Mouse (Mus musculus): ENCODE measurements around the gene Mastl. TPM values are rescaled to one million over a fixed set of nuclear protein-coding genes. Genes with fewer than 3 reads are reported as not detected.
A peak's percentile ranks its signal among the peaks of the same experiment; 100 is the strongest.

Gene Mastl
- polyA plus RNA-seq, 1 experiment from 2014 or later, result 5.2 TPM

GRCm38 (mm10) chr2:23068894-23069744, 86.7 kb downstream of the Mastl start:
- 0% methylated on average over 50 of the region's 50 CpGs for WGBS (ENCODE audit: insufficient replicate concordance)
- no peaks in the 10 kb centered on the region for H3K36me3 ChIP-seq (ENCODE audit: control insufficient read depth, insufficient read depth)
- no peaks in the 10 kb centered on the region for H3K9me3 ChIP-seq (replicated peaks; ENCODE audit: control insufficient read depth, low read length)
- peak overlapping the region; percentile 92 for H3K27ac ChIP-seq (ENCODE audit: low read length)
- peak overlapping the region; percentile 72 for H3K9ac ChIP-seq (ENCODE audit: low read depth, low read length)
- H3K4me2 ChIP-seq (ENCODE audit: low read depth, low read length), result peak overlapping the region; percentile 79
- no peaks in the 10 kb centered on the region for H3K27me3 ChIP-seq (ENCODE audit: control insufficient read depth, insufficient read depth, low read depth, low read length)
- ATAC-seq (ENCODE audit: low read depth), result peak; percentile 90
- H3K4me1 ChIP-seq (ENCODE audit: control insufficient read depth, low read depth, low read length), result no peaks in the 10 kb centered on the region; the same call in none of the 2 replicates
- peak overlapping the region; percentile 88 for H3K4me3 ChIP-seq (ENCODE audit: low read depth, low read length)

- ATAC-seq (ENCODE audit: low read depth), result peak; percentile 52
- WGBS (ENCODE audit: insufficient replicate concordance), result under 1% methylated on average over 21 of the region's 21 CpGs
- peak overlapping the region; percentile 92 for H3K27ac ChIP-seq (ENCODE audit: low read length)
Observed at GRCm38 (mm10) chr2:23068370-23068737, 87.5 kb downstream of the Mastl start.

GRCm38 (mm10) chr2:23067552-23068369, 88.1 kb downstream of the Mastl start, which contains the start of gene Acbd5:
Gene Acbd5, plus strand, starts transcription at chr2:23068167.
- H3K27me3 ChIP-seq (ENCODE audit: control insufficient read depth, insufficient read depth, low read depth, low read length), result no peaks in the 10 kb centered on the region
- no peaks in the 10 kb centered on the region for H3K36me3 ChIP-seq (ENCODE audit: control insufficient read depth, insufficient read depth)
- no peaks in the 10 kb centered on the region; the same call in none of the 2 replicates for H3K4me1 ChIP-seq (ENCODE audit: control insufficient read depth, low read depth, low read length)
- no peaks in the 10 kb centered on the region for H3K9me3 ChIP-seq (replicated peaks; ENCODE audit: control insufficient read depth, low read length)
- peak within 1 kb of the TSS; percentile 88 for H3K4me3 ChIP-seq (ENCODE audit: low read depth, low read length)
- peak; percentile 90 for ATAC-seq (ENCODE audit: low read depth)
- H3K9ac ChIP-seq (ENCODE audit: low read depth, low read length), result peak within 1 kb of the TSS; percentile 72
- WGBS (ENCODE audit: insufficient replicate concordance), result 2% methylated on average over 34 of the region's 34 CpGs
- H3K4me2 ChIP-seq (ENCODE audit: low read depth, low read length), result peak within 1 kb of the TSS; percentile 79
- H3K27ac ChIP-seq (ENCODE audit: low read length), result peak within 1 kb of the TSS; percentile 92

More at GRCm38 (mm10) chr2:23068370-23068737, 87.5 kb downstream of the Mastl start:
- Histone ChIP-seq H3K4me3 (ENCODE audit: low read depth, low read length) (peak overlapping the region; percentile 88), H3K4me1 (ENCODE audit: control insufficient read depth, low read depth, low read length) (no peaks in the 10 kb centered on the region; the same call in none of the 2 replicates), H3K9me3 (replicated peaks; ENCODE audit: control insufficient read depth, low read length) (no peaks in the 10 kb centered on the region), H3K36me3 (ENCODE audit: control insufficient read depth, insufficient read depth) (no peaks in the 10 kb centered on the region), H3K27me3 (ENCODE audit: control insufficient read depth, insufficient read depth, low read depth, low read length) (no peaks in the 10 kb centered on the region), H3K9ac (ENCODE audit: low read depth, low read length) (peak overlapping the region; percentile 72), H3K4me2 (ENCODE audit: low read depth, low read length) (peak overlapping the region; percentile 79)

Other genes starting within 250 kb of the Mastl start
- gene Abi1, start 115.8 kb downstream of the Mastl start, polyA plus RNA-seq (2015; fragmentation: Nextera tagmentation; extraction: Ambion mirVana), result 19.9 and 20.9 TPM in 2 replicates
- gene Acbd5, start 87.9 kb downstream of the Mastl start, polyA plus RNA-seq (2015; fragmentation: Nextera tagmentation; extraction: Ambion mirVana), result 18.5 and 20.1 TPM in 2 replicates
- gene Yme1l1, start 345 bp upstream of the Mastl start, polyA plus RNA-seq (2015; fragmentation: Nextera tagmentation; extraction: Ambion mirVana), result 30.6 and 34.3 TPM in 2 replicates
- not detected in 2 replicates for gene 4931423N10Rik, start 51.5 kb upstream of the Mastl start, polyA plus RNA-seq (2015; fragmentation: Nextera tagmentation; extraction: Ambion mirVana)
- gene Nxph2, start 165.2 kb upstream of the Mastl start, polyA plus RNA-seq (2015; fragmentation: Nextera tagmentation; extraction: Ambion mirVana), result not detected in 2 replicates